Mouse (Mus musculus): ENCODE measurements at regions not wholly inside any gene's neighbourhood (a gene's known extent, or its start where the extent isn't known, plus 50 kb on each side); places are given as distances from the start of the nearest gene placed in this dataset.
A peak's percentile ranks its signal among the peaks of the same experiment; 100 is the strongest.

DNA sequence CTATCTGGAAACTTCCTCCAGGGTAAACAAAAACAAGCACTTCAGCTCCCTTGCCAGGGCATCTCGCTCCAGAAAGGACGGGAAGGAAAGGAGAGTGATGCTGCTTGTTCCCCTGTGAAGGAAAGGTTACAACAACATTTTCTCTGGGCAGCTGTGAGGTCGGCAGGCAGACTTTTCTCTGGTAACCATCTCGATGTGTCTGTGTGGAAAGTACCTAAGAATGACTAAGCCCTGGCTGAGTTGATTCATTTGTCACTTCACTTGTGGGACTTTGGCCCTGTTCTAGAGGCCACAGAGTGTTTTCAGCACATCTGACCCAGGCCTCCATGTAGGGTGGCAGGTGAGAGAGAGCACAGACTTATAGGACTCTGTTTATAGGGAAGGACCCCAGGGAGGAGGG lies 201.0 kb upstream of the Klf4 start:
- no peak for ATAC-seq
- WGBS, result 76% methylated on average over 4 of the region's 4 CpGs

DNA sequence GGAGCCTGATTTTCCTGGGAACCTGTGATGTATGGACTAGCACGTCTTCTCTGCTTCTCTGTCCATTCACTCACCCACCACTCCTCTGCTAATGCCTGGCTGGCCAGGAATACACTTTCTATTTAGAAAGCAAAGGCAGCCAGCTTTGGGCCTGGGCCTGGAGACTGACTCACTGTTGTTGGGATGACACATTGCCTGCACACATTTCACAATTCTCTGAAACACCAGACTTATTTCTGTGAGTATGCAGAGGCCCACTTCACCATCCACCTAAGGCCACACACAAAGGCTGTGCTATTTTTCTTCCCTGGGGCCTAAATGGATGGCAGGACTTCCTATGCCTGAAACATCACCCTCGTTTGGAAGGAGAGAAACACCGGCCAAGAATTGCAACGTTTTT lies 199.7 kb upstream of the Klf4 start:
- no peak overlapping the region for H3K27ac ChIP-seq
- no peaks in the 10 kb centered on the region for H3K36me3 ChIP-seq
- no peak overlapping the region for H3K4me2 ChIP-seq (replicated peaks)
- no peak for ATAC-seq
- WGBS, result 74% methylated on average over 4 of the region's 4 CpGs
- no peak overlapping the region for H3K9ac ChIP-seq (replicated peaks)
- H3K4me3 ChIP-seq (replicated peaks), result no peak overlapping the region
- 0 out of 2 replicates have a peak, but pooled peaks cover 6% of the 10 kb centered on the region for H3K4me1 ChIP-seq (replicated peaks)
- H3K9me3 ChIP-seq, result no peaks in the 10 kb centered on the region
- H3K27me3 ChIP-seq, result no peaks in the 10 kb centered on the region

More for the DNA sequence above, 201.0 kb upstream of the Klf4 start:
- H3K36me3 ChIP-seq, result no peaks in the 10 kb centered on the region
- no peak overlapping the region for H3K4me3 ChIP-seq (replicated peaks)
- H3K4me1 ChIP-seq (replicated peaks), result 0 out of 2 replicates have a peak, but pooled peaks cover 6% of the 10 kb centered on the region
- H3K27me3 ChIP-seq, result no peaks in the 10 kb centered on the region
- H3K27ac ChIP-seq, result no peak overlapping the region
- H3K9me3 ChIP-seq, result no peaks in the 10 kb centered on the region
- H3K9ac ChIP-seq (replicated peaks), result no peak overlapping the region
- no peak overlapping the region for H3K4me2 ChIP-seq (replicated peaks)

DNA sequence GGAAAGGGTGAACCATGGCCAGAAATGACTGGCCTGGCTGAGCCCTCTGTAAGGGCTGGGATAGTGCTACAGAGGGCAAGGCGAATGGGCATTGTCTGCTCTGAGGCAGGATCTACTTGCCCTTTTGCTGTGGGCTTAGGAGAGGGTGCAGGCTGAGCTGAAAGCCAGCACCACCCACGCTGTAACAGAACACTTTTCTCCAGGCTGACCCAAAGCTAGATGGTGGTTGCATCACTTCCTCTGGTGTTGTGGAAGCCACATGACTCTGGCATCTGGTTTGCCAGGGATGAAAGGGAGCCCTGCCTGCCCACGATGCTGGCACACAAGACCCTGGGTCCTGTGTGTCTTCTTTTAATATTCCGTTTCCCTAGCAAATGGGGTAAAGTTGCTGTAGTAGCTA lies 198.0 kb upstream of the Klf4 start:
- Histone ChIP-seq H3K27me3 (no peaks in the 10 kb centered on the region), H3K9ac (replicated peaks) (no peak overlapping the region), H3K9me3 (no peaks in the 10 kb centered on the region), H3K4me1 (replicated peaks) (0 out of 2 replicates have a peak, but pooled peaks cover 6% of the 10 kb centered on the region), H3K4me2 (replicated peaks) (no peak overlapping the region), H3K36me3 (no peaks in the 10 kb centered on the region), H3K27ac (no peak overlapping the region), H3K4me3 (replicated peaks) (no peak overlapping the region)
- ATAC-seq, result no peak
- WGBS, result 73% methylated on average over 4 of the region's 4 CpGs

DNA sequence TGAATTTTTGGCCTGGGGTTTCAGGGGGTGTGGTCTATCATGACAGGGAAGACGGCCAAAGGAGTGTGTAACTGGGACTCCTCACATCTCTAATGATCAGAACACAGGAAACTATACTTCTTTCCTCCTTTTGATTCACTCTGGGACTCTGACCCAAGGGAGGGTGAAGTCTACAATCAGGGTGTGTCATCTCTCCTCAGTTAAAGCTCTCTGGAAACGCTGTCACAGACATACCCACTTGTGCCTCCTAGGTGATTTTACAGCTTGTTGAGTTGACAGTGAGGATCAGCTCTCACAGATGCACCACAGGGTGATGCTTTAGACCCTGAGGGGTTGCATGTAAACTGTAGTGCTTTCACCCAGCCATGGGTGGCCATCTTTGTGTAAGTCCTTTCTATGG lies 194.9 kb upstream of the Klf4 start:
- no peak overlapping the region for H3K27ac ChIP-seq
- 0 out of 2 replicates have a peak, but pooled peaks cover 6% of the 10 kb centered on the region for H3K4me1 ChIP-seq (replicated peaks)
- no peak for ATAC-seq
- H3K36me3 ChIP-seq, result no peaks in the 10 kb centered on the region
- H3K27me3 ChIP-seq, result no peaks in the 10 kb centered on the region
- no peak overlapping the region for H3K4me3 ChIP-seq (replicated peaks)
- WGBS, result 96% methylated on average over 2 of the region's 2 CpGs
- no peak overlapping the region for H3K4me2 ChIP-seq (replicated peaks)
- H3K9me3 ChIP-seq, result no peaks in the 10 kb centered on the region
- H3K9ac ChIP-seq (replicated peaks), result no peak overlapping the region

DNA sequence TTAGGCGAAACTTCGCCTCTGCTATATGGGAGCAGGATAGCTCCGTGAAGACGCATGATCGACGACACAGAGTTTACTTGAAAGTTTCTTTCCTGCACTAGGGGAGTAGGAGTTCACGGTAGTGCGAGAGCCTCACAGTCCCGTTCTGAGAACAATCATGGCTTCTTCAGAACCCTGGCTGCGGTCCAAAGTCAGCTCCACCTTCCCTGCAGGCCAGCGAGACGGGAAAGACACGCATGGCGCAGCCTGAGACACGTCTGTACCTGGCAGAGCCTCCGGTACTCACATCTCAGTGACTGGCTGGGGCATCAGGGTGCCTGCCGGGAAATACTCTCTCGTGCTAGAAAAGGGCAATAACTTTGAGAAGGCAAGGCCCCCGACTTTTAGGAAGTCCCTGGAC lies 193.8 kb upstream of the Klf4 start:
- Histone ChIP-seq H3K4me2 (replicated peaks) (no peak overlapping the region), H3K27ac (no peak overlapping the region), H3K4me1 (replicated peaks) (0 out of 2 replicates have a peak, but pooled peaks cover 6% of the 10 kb centered on the region), H3K9ac (replicated peaks) (no peak overlapping the region), H3K9me3 (no peaks in the 10 kb centered on the region), H3K4me3 (replicated peaks) (no peak overlapping the region), H3K36me3 (no peaks in the 10 kb centered on the region), H3K27me3 (no peaks in the 10 kb centered on the region)
- 88% methylated on average over 19 of the region's 19 CpGs for WGBS
- no peak for ATAC-seq

DNA sequence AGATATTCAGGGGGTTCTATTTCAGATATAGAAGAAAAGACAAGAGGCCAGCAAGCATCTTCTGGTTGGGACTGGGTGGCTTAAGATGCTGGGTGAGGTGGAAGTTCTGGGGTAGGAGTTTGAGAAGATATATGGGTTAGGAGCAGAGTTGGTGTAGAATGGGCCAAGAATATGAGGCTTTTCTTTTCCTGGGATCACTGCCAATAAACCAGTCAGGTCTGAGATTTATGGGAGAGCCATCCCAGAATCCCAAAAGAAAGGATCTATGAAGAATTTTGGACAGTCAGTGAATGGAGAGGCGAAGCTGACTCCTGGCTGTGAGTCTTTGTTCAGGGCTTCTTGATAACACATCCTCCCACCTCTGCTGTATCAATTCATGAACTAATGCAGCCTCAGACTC lies 192.0 kb upstream of the Klf4 start:
- Histone ChIP-seq H3K9ac (replicated peaks) (no peak overlapping the region), H3K4me1 (replicated peaks) (0 out of 2 replicates have a peak, but pooled peaks cover 3% of the 10 kb centered on the region), H3K36me3 (no peaks in the 10 kb centered on the region), H3K4me2 (replicated peaks) (no peak overlapping the region), H3K9me3 (no peaks in the 10 kb centered on the region), H3K4me3 (replicated peaks) (no peak overlapping the region), H3K27ac (no peak overlapping the region), H3K27me3 (no peaks in the 10 kb centered on the region)
- 82% methylated on average over 1 of the region's 1 CpGs for WGBS
- no peak for ATAC-seq

DNA sequence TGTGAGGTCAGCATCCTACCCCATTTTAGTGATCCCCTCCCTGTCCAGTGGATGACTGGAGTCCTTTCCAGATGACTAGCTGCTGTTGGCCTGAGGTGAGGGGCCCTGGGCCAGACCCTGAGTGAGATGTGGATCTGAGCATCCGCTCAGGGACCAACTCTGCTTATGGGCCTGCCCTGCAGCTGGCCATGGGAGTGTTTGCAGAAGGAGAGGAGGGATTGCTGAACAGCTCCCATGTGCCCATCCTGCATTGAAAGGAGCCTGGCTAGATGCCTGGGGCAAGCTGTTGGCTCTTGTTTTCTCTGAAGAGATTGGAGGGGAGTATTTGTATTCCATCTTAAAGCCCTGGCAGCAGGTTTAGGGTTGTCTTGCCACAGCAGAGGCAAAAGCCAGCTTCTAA lies 190.9 kb upstream of the Klf4 start:
- H3K36me3 ChIP-seq, result no peaks in the 10 kb centered on the region
- peak; percentile 76 for ATAC-seq
- no peak overlapping the region for H3K9ac ChIP-seq (replicated peaks)
- H3K27ac ChIP-seq, result no peak overlapping the region
- H3K4me1 ChIP-seq (replicated peaks), result no peaks in the 10 kb centered on the region
- no peaks in the 10 kb centered on the region for H3K9me3 ChIP-seq
- no peak overlapping the region for H3K4me2 ChIP-seq (replicated peaks)
- no peak overlapping the region for H3K4me3 ChIP-seq (replicated peaks)
- 77% methylated on average over 1 of the region's 1 CpGs for WGBS
- H3K27me3 ChIP-seq, result no peaks in the 10 kb centered on the region

DNA sequence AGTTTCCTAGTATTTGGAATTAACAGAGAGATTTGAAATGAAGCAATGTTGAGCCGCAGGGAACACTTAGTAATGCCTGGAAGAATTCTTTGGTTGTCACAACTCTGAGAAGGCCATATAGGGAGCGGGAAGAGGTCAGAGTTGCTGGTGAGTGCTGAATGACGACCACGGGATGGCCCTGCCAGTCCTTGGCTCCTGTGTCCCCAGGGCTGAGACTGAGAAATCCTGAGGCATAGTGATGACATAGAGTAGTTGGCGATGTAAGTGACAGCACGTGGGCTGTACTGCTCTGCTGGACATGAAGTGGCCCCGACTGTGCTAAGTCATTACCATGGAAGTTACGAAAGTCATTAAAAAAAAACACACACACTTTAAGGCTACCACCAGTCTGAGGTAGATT lies 190.1 kb upstream of the Klf4 start:
- Histone ChIP-seq H3K27ac (no peak overlapping the region), H3K4me1 (replicated peaks) (no peaks in the 10 kb centered on the region), H3K9me3 (no peaks in the 10 kb centered on the region), H3K9ac (replicated peaks) (no peak overlapping the region), H3K27me3 (no peaks in the 10 kb centered on the region), H3K4me3 (replicated peaks) (no peak overlapping the region), H3K36me3 (no peaks in the 10 kb centered on the region), H3K4me2 (replicated peaks) (no peak overlapping the region)
- no peak for ATAC-seq
- 72% methylated on average over 8 of the region's 8 CpGs for WGBS

DNA sequence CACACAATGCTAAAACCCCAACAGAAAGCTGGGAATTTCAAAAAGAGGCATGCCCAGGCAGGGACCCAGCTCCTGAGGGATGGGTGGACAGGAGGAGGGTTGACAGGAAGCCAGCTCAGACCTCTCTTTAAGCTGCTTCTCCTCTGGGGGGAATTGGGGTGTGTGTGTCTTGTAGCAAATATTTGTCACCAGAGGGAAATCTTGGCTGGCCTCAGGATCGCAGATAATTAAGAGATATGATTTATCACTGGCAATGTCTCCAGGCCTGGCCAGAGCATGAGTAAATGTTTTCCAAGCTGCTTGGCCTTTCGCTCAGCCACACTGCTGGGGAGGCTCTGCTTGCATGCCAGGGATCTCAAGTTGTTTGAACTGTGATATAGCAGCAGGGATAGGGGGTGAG lies 189.6 kb upstream of the Klf4 start:
- Histone ChIP-seq H3K4me2 (replicated peaks) (no peak overlapping the region), H3K9me3 (no peaks in the 10 kb centered on the region), H3K4me1 (replicated peaks) (no peaks in the 10 kb centered on the region), H3K36me3 (no peaks in the 10 kb centered on the region), H3K27me3 (no peaks in the 10 kb centered on the region), H3K4me3 (replicated peaks) (no peak overlapping the region), H3K27ac (no peak overlapping the region), H3K9ac (replicated peaks) (no peak overlapping the region)
- 81% methylated on average over 2 of the region's 2 CpGs for WGBS
- no peak for ATAC-seq

DNA sequence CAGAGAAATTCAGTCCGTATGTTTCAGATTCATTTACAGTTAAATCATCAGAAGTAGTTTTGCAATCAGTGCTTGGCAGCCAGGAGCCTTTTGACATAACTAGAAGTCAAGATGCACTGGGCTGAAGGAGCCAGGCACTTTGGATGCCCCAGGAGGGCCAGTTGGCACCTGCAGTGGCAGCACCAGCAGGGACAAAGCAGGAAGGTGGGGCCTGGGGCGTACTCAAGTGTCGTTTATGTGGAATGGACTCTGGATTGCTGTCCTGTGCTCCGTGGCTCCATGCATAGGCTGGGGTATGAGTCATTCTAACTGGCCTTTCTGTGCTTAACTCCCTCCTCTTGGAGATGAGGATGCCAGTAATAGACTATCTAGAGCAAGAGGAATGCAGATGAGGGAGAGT lies 186.2 kb upstream of the Klf4 start:
- H3K9ac ChIP-seq (replicated peaks), result no peak overlapping the region
- no peaks in the 10 kb centered on the region for H3K27me3 ChIP-seq
- no peaks in the 10 kb centered on the region for H3K4me1 ChIP-seq (replicated peaks)
- ATAC-seq, result no peak
- H3K4me3 ChIP-seq (replicated peaks), result no peak overlapping the region
- no peaks in the 10 kb centered on the region for H3K9me3 ChIP-seq
- H3K36me3 ChIP-seq, result no peaks in the 10 kb centered on the region
- no peak overlapping the region for H3K27ac ChIP-seq
- H3K4me2 ChIP-seq (replicated peaks), result no peak overlapping the region
- 82% methylated on average over 4 of the region's 4 CpGs for WGBS

DNA sequence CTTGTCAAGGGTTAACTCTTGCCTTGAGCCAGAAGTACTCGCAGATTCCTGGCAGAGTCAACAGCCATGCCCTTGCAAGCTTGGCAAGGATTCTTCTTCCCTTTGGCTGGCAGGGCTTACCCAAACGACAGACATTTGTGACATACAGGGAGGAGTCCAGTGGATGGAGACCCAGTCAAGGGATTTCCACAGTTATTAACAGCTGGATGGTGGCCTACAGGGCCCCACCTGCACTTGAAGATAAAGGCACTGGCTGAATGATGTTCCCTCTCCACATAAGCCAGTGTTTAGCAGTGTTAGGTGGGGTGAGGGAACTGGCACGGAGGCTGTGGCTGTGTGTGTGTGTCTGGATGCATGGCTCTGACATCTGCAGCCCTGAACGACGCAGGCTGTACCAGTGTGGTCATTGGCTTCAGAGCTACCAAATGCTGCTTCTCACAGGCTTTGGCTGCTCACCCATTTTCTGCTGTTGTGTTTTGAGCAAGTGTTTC lies 183.9 kb upstream of the Klf4 start:
- WGBS, result 81% methylated on average over 5 of the region's 5 CpGs
- Histone ChIP-seq H3K27me3 (no peaks in the 10 kb centered on the region), H3K27ac (no peak overlapping the region), H3K4me1 (replicated peaks) (peaks cover 5% of the 10 kb centered on the region), H3K36me3 (no peaks in the 10 kb centered on the region), H3K4me2 (replicated peaks) (no peak overlapping the region), H3K9me3 (no peaks in the 10 kb centered on the region), H3K4me3 (replicated peaks) (no peak overlapping the region), H3K9ac (replicated peaks) (no peak overlapping the region)
- ATAC-seq, result no peak

DNA sequence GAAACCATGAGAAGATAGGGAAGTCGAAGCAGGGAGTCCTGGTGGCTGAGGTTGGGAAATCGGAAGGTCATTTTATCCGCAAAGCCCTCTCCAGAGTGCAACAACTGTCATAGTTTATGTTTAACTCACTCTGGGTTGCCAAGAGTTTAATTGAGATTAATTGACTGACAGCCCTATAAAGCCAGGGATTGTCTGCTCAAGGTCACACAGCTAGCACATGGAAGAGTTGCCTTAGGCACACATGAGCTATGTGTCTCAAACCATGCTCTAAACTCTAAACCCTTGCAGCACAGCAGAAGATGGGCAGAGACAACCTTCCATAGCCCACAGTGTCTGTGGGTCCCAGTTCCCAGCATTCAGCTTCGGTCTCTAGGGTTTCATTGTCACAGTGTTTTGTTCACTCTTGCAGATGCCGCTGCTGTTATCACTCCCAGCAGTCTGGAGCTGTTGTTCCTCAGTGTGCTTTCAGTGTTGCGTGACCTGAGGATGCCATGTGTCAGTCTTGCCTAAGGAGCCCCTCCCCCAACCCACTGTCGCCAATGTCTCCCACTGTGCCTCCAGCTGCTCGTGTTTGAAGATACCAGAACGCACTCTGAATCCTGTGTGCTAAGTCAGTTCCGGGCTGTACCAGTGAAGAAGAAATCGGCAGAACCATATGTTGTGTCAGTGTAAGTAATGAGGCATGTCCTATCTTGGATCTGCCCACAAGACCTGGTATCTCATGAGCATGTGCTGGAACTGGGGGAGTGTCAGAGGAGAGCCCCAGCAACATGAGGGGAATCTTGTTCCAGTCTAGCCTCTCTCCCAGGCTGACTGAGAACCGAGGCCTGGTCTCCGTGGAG lies 179.5 kb upstream of the Klf4 start:
- no peak overlapping the region for H3K4me2 ChIP-seq (replicated peaks)
- H3K9ac ChIP-seq (replicated peaks), result no peak overlapping the region
- no peaks in the 10 kb centered on the region for H3K27me3 ChIP-seq
- H3K4me3 ChIP-seq (replicated peaks), result no peak overlapping the region
- no peaks in the 10 kb centered on the region for H3K9me3 ChIP-seq
- H3K27ac ChIP-seq, result no peak overlapping the region
- WGBS, result 55% methylated on average over 13 of the region's 13 CpGs
- H3K36me3 ChIP-seq, result no peaks in the 10 kb centered on the region
- peak; percentile 50 for ATAC-seq
- H3K4me1 ChIP-seq (replicated peaks), result peaks cover 5% of the 10 kb centered on the region

DNA sequence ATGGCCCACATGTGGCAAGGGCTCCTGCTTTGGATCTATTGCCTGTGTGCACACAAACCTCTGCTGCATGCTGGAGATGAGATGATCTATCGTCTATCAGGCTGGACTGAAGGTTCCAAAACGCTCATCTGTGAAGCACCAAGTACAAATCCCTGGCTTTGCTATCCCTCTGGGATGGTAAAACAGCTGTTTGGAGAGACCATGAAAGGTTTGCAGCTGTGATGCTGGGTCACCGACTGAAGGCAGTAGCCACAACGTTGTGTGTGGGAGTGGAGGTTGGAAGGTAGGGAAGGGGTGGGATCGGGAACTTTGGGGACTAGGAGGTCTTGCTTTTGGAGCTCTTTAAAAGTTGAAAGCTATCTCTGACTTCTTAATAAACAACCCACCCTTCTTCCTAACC lies 178.2 kb upstream of the Klf4 start:
- H3K27ac ChIP-seq, result no peak overlapping the region
- H3K27me3 ChIP-seq, result no peaks in the 10 kb centered on the region
- 90% methylated on average over 5 of the region's 5 CpGs for WGBS
- H3K9me3 ChIP-seq, result no peaks in the 10 kb centered on the region
- peaks cover 5% of the 10 kb centered on the region for H3K4me1 ChIP-seq (replicated peaks)
- no peak overlapping the region for H3K4me3 ChIP-seq (replicated peaks)
- H3K9ac ChIP-seq (replicated peaks), result no peak overlapping the region
- H3K36me3 ChIP-seq, result no peaks in the 10 kb centered on the region
- H3K4me2 ChIP-seq (replicated peaks), result no peak overlapping the region
- ATAC-seq, result no peak

All from midbrain, embryonic 13.5 days (tissue).